9 mouse cellular contexts compared by ENCODE assay signal in genomic region chr4:136239622-136240021, GRCm38 (mm10). TPM values are rescaled to one million over a fixed set of nuclear protein-coding genes. Genes with fewer than 3 reads are reported as not detected.
A peak's percentile ranks its signal among the peaks of the same experiment; 100 is the strongest.
DNase-seq lines count a peak whose midpoint lies in the region; ATAC-seq lines count a peak whose summit lies in the region.
"Had no signal": no experiment of that assay in that cellular context is flagged by ENCODE, and none has a peak within 500 bp of the region (broad histone marks: within the 10 kb centered on the region; RNA-seq: fewer than 3 reads in every experiment).

No protein-coding gene starts in this region.

- peak; percentile 89 for ATAC-seq in granulocyte monocyte progenitor cell, adult 5-6 weeks (replicated peaks; ENCODE audit: poor library complexity, severe bottlenecking)
- peak; percentile 26; the same call in 1 of the 2 replicates for ATAC-seq in liver, embryonic 15.5 days (ENCODE audit: insufficient read depth)

- H3K4me3 ChIP-seq in liver, embryonic 15.5 days (replicated peaks), result no peak overlapping the region
- H3K4me3 ChIP-seq: heart, embryonic 13.5 days had no signal

- H3K4me2 ChIP-seq in liver, embryonic 15.5 days, result no peak overlapping the region
- H3K4me2 ChIP-seq: heart, embryonic 13.5 days had no signal

- H3K9ac ChIP-seq in liver, embryonic 15.5 days, result no peak overlapping the region
- H3K9ac ChIP-seq: heart, embryonic 13.5 days had no signal

- no peaks in the 10 kb centered on the region for H3K4me1 ChIP-seq in liver, embryonic 15.5 days (replicated peaks)

- 7% methylated on average over 8 of the region's 8 CpGs for WGBS in liver, embryonic 15.5 days (ENCODE audit: insufficient replicate concordance)

- 0 out of 2 replicates have a peak, but pooled peaks cover 8% of the 10 kb centered on the region for H3K36me3 ChIP-seq in liver, embryonic 15.5 days (replicated peaks)

- DNase-seq in B cell, adult 2 months, result peak; percentile 89 to 91
- peak; percentile 91 for DNase-seq in R1 (ENCODE audit: low read depth, low spot score)
- peak; percentile 86 for DNase-seq in cerebellum, postnatal 36 days
- peak; percentile 85 to 94 for DNase-seq in kidney, postnatal 36 days
- peak; percentile 87 for DNase-seq in retina, postnatal 1 day
- DNase-seq in thymus, postnatal 36 days, result peak; percentile 78 to 82

- H3K9me3 ChIP-seq in liver, embryonic 15.5 days (replicated peaks), result no peaks in the 10 kb centered on the region
- H3K9me3 ChIP-seq: heart, embryonic 13.5 days had no signal

- no peak overlapping the region for H3K27ac ChIP-seq in liver, embryonic 15.5 days (replicated peaks)
- H3K27ac ChIP-seq: heart, embryonic 13.5 days had no signal

- H3K27me3 ChIP-seq in liver, embryonic 15.5 days, result peaks cover 83% of the 10 kb centered on the region

RNA-seq across cellular contexts. Expression of gene Tcea3, which starts 7.9 kb away (rescaled TPM):
- total RNA-seq in granulocyte monocyte progenitor cell, adult 5-6 weeks (2014; fragmentation: Nextera tagmentation), result not detected in 2 replicates
- not detected in 2 replicates for total RNA-seq in granulocyte monocyte progenitor cell, adult 5-6 weeks (2017)
- 19.2 and 20.9 TPM in 2 replicates for polyA plus RNA-seq in liver, embryonic 15.5 days (2015; fragmentation: Nextera tagmentation; extraction: Ambion mirVana)

RNA-seq across cellular contexts. Expression of gene Asap3, which starts 33.5 kb away (rescaled TPM):
- not detected in 2 replicates for total RNA-seq in granulocyte monocyte progenitor cell, adult 5-6 weeks (2014; fragmentation: Nextera tagmentation)
- total RNA-seq in granulocyte monocyte progenitor cell, adult 5-6 weeks (2017), result not detected in 2 replicates
- polyA plus RNA-seq in liver, embryonic 15.5 days (2015; fragmentation: Nextera tagmentation; extraction: Ambion mirVana), result 2.5 and 3.0 TPM in 2 replicates

RNA-seq across cellular contexts. Expression of gene Zfp46, which starts 44.9 kb away (rescaled TPM):
- total RNA-seq in granulocyte monocyte progenitor cell, adult 5-6 weeks (2014; fragmentation: Nextera tagmentation), result 4.1 and 7.0 TPM in 2 replicates
- total RNA-seq in granulocyte monocyte progenitor cell, adult 5-6 weeks (2017), result 11.6 and 16.0 TPM in 2 replicates
- 2.6 and 3.4 TPM in 2 replicates for polyA plus RNA-seq in liver, embryonic 15.5 days (2015; fragmentation: Nextera tagmentation; extraction: Ambion mirVana)
